Mouse (Mus musculus): ENCODE results near the gene Myl9. TPM values are rescaled to one million over a fixed set of nuclear protein-coding genes. Genes with fewer than 3 reads are reported as not detected.
A peak's percentile ranks its signal among the peaks of the same experiment; 100 is the strongest.
"Not testable (repeated sequence)": the region's sequence is repeated elsewhere in the genome, so short reads cannot be mapped to it uniquely, and the experiment has no call there.

The Myl9 gene
- polyA plus RNA-seq, 1 experiment from 2014 or later: 1,736 TPM

- WGBS: 46% methylated on average over 9 of the region's 9 CpGs
Measured at GRCm38 (mm10) chr2:156802116-156802515, 26.9 kb downstream of the Myl9 start.

GRCm38 (mm10) chr2:156803698-156804372 lies 28.6 kb downstream of the Myl9 start:
- Histone ChIP-seq H3K4me1 (ENCODE audit: control insufficient read depth, insufficient read depth, low read length) (no peaks in the 10 kb centered on the region), H3K9ac (replicated peaks; ENCODE audit: low read depth, low read length) (no peak overlapping the region), H3K4me2 (replicated peaks; ENCODE audit: low read depth, low read length) (no peak overlapping the region), H3K9me3 (ENCODE audit: control insufficient read depth, low read depth, low read length) (no peaks in the 10 kb centered on the region), H3K4me3 (ENCODE audit: low read depth, low read length) (no peak overlapping the region), H3K27me3 (ENCODE audit: control insufficient read depth, insufficient read depth, low read length) (no peaks in the 10 kb centered on the region), H3K27ac (ENCODE audit: low read length) (no peak overlapping the region), H3K36me3 (ENCODE audit: control insufficient read depth, insufficient read depth, low read length) (no peaks in the 10 kb centered on the region)
- ATAC-seq (ENCODE audit: insufficient number of reproducible peaks, insufficient read depth, low FRiP score, low read depth): no peak
- 68% methylated on average over 4 of the region's 4 CpGs for WGBS

More at GRCm38 (mm10) chr2:156802116-156802515, 26.9 kb downstream of the Myl9 start:
- not testable (repeated sequence) for H3K4me1 ChIP-seq (ENCODE audit: control insufficient read depth, insufficient read depth, low read length); H3K4me2 ChIP-seq (replicated peaks; ENCODE audit: low read depth, low read length); H3K36me3 ChIP-seq (ENCODE audit: control insufficient read depth, insufficient read depth, low read length); ATAC-seq (ENCODE audit: insufficient number of reproducible peaks, insufficient read depth, low FRiP score, low read depth); H3K9ac ChIP-seq (replicated peaks; ENCODE audit: low read depth, low read length); H3K4me3 ChIP-seq (ENCODE audit: low read depth, low read length); H3K27ac ChIP-seq (ENCODE audit: low read length); H3K9me3 ChIP-seq (ENCODE audit: control insufficient read depth, low read depth, low read length); H3K27me3 ChIP-seq (ENCODE audit: control insufficient read depth, insufficient read depth, low read length)

- Histone ChIP-seq H3K4me3 (ENCODE audit: low read depth, low read length) (no peak overlapping the region), H3K27me3 (ENCODE audit: control insufficient read depth, insufficient read depth, low read length) (no peaks in the 10 kb centered on the region), H3K4me1 (ENCODE audit: control insufficient read depth, insufficient read depth, low read length) (no peaks in the 10 kb centered on the region), H3K9me3 (ENCODE audit: control insufficient read depth, low read depth, low read length) (no peaks in the 10 kb centered on the region), H3K4me2 (replicated peaks; ENCODE audit: low read depth, low read length) (no peak overlapping the region), H3K9ac (replicated peaks; ENCODE audit: low read depth, low read length) (no peak overlapping the region), H3K36me3 (ENCODE audit: control insufficient read depth, insufficient read depth, low read length) (no peaks in the 10 kb centered on the region), H3K27ac (ENCODE audit: low read length) (no peak overlapping the region)
- no peak for ATAC-seq (ENCODE audit: insufficient number of reproducible peaks, insufficient read depth, low FRiP score, low read depth)
- WGBS: 91% methylated on average over 4 of the region's 4 CpGs
Measured at GRCm38 (mm10) chr2:156804589-156804988, 29.4 kb downstream of the Myl9 start.

GRCm38 (mm10) chr2:156806886-156807285 lies 31.7 kb downstream of the Myl9 start:
- no peak overlapping the region for H3K9ac ChIP-seq (replicated peaks; ENCODE audit: low read depth, low read length)
- H3K27ac ChIP-seq (ENCODE audit: low read length): no peak overlapping the region
- H3K4me1 ChIP-seq (ENCODE audit: control insufficient read depth, insufficient read depth, low read length): no peaks in the 10 kb centered on the region
- H3K27me3 ChIP-seq (ENCODE audit: control insufficient read depth, insufficient read depth, low read length): no peaks in the 10 kb centered on the region
- no peaks in the 10 kb centered on the region for H3K36me3 ChIP-seq (ENCODE audit: control insufficient read depth, insufficient read depth, low read length)
- no peak for ATAC-seq (ENCODE audit: insufficient number of reproducible peaks, insufficient read depth, low FRiP score, low read depth)
- no peaks in the 10 kb centered on the region for H3K9me3 ChIP-seq (ENCODE audit: control insufficient read depth, low read depth, low read length)
- no peak overlapping the region for H3K4me2 ChIP-seq (replicated peaks; ENCODE audit: low read depth, low read length)
- WGBS: 65% methylated on average over 6 of the region's 6 CpGs
- no peak overlapping the region for H3K4me3 ChIP-seq (ENCODE audit: low read depth, low read length)

GRCm38 (mm10) chr2:156809579-156809978 lies 34.4 kb downstream of the Myl9 start:
- Histone ChIP-seq H3K36me3 (ENCODE audit: control insufficient read depth, insufficient read depth, low read length) (no peaks in the 10 kb centered on the region), H3K4me3 (ENCODE audit: low read depth, low read length) (no peak overlapping the region), H3K4me1 (ENCODE audit: control insufficient read depth, insufficient read depth, low read length) (peaks cover 4% of the 10 kb centered on the region; the same call in 1 of the 2 replicates), H3K4me2 (replicated peaks; ENCODE audit: low read depth, low read length) (no peak overlapping the region), H3K9me3 (ENCODE audit: control insufficient read depth, low read depth, low read length) (no peaks in the 10 kb centered on the region), H3K27me3 (ENCODE audit: control insufficient read depth, insufficient read depth, low read length) (no peaks in the 10 kb centered on the region), H3K9ac (replicated peaks; ENCODE audit: low read depth, low read length) (no peak overlapping the region), H3K27ac (ENCODE audit: low read length) (no peak overlapping the region)
- 45% methylated on average over 2 of the region's 2 CpGs for WGBS
- ATAC-seq (ENCODE audit: insufficient number of reproducible peaks, insufficient read depth, low FRiP score, low read depth): no peak

- no peaks in the 10 kb centered on the region for H3K36me3 ChIP-seq (ENCODE audit: control insufficient read depth, insufficient read depth, low read length)
Measured at GRCm38 (mm10) chr2:156810716-156811115, 35.5 kb downstream of the Myl9 start.

GRCm38 (mm10) chr2:156811556-156811955 lies 36.3 kb downstream of the Myl9 start:
- peaks cover 14% of the 10 kb centered on the region; the same call in 1 of the 2 replicates for H3K4me1 ChIP-seq (ENCODE audit: control insufficient read depth, insufficient read depth, low read length)
- no peaks in the 10 kb centered on the region for H3K36me3 ChIP-seq (ENCODE audit: control insufficient read depth, insufficient read depth, low read length)
- no peak for ATAC-seq (ENCODE audit: insufficient number of reproducible peaks, insufficient read depth, low FRiP score, low read depth)
- WGBS: 73% methylated on average over 5 of the region's 5 CpGs
- no peak overlapping the region for H3K4me3 ChIP-seq (ENCODE audit: low read depth, low read length)
- H3K27me3 ChIP-seq (ENCODE audit: control insufficient read depth, insufficient read depth, low read length): no peaks in the 10 kb centered on the region
- H3K9me3 ChIP-seq (ENCODE audit: control insufficient read depth, low read depth, low read length): no peaks in the 10 kb centered on the region
- H3K27ac ChIP-seq (ENCODE audit: low read length): no peak overlapping the region
- H3K9ac ChIP-seq (replicated peaks; ENCODE audit: low read depth, low read length): no peak overlapping the region
- no peak overlapping the region for H3K4me2 ChIP-seq (replicated peaks; ENCODE audit: low read depth, low read length)

More at GRCm38 (mm10) chr2:156810716-156811115, 35.5 kb downstream of the Myl9 start:
- Histone ChIP-seq H3K27me3 (ENCODE audit: control insufficient read depth, insufficient read depth, low read length) (no peaks in the 10 kb centered on the region), H3K9me3 (ENCODE audit: control insufficient read depth, low read depth, low read length) (no peaks in the 10 kb centered on the region), H3K4me1 (ENCODE audit: control insufficient read depth, insufficient read depth, low read length) (peaks cover 14% of the 10 kb centered on the region; the same call in 1 of the 2 replicates), H3K27ac (ENCODE audit: low read length) (no peak overlapping the region), H3K4me3 (ENCODE audit: low read depth, low read length) (no peak overlapping the region), H3K9ac (replicated peaks; ENCODE audit: low read depth, low read length) (no peak overlapping the region), H3K4me2 (replicated peaks; ENCODE audit: low read depth, low read length) (no peak overlapping the region)
- 92% methylated on average over 10 of the region's 10 CpGs for WGBS
- ATAC-seq (ENCODE audit: insufficient number of reproducible peaks, insufficient read depth, low FRiP score, low read depth): no peak

GRCm38 (mm10) chr2:156814344-156814801 lies 39.2 kb downstream of the Myl9 start:
- WGBS: 12% methylated on average over 8 of the region's 8 CpGs
- Histone ChIP-seq H3K36me3 (ENCODE audit: control insufficient read depth, insufficient read depth, low read length) (no peaks in the 10 kb centered on the region), H3K4me2 (replicated peaks; ENCODE audit: low read depth, low read length) (0 out of 2 replicates have a peak overlapping the region, but pooled peaks have one; percentile 1), H3K9ac (replicated peaks; ENCODE audit: low read depth, low read length) (no peak overlapping the region), H3K27me3 (ENCODE audit: control insufficient read depth, insufficient read depth, low read length) (no peaks in the 10 kb centered on the region), H3K9me3 (ENCODE audit: control insufficient read depth, low read depth, low read length) (no peaks in the 10 kb centered on the region), H3K4me1 (ENCODE audit: control insufficient read depth, insufficient read depth, low read length) (peaks cover 14% of the 10 kb centered on the region; the same call in 1 of the 2 replicates), H3K4me3 (ENCODE audit: low read depth, low read length) (no peak overlapping the region), H3K27ac (ENCODE audit: low read length) (peak overlapping the region; percentile 64)
- ATAC-seq (ENCODE audit: insufficient number of reproducible peaks, insufficient read depth, low FRiP score, low read depth): peak; percentile 46; the same call in 1 of the 2 replicates

All from stomach, embryonic 14.5 days (tissue).